Mouse (Mus musculus) heart, postnatal 0 days (tissue): ENCODE data around the gene Gm1113.

Experiments
- CTCF ChIP-seq: IDR thresholded peaks from 2 replicates; pipeline ENCODE4 v1.5.1; 2016; ENCODE audit warnings: antibody characterized with exemption, control low read depth, low read depth
- EP300 ChIP-seq: IDR thresholded peaks from 2 replicates; pipeline ENCODE4 v1.6.1; 2016; ENCODE audit warnings: antibody characterized with exemption, low read depth

- no peak for TF ChIP-seq EP300
- TF ChIP-seq CTCF = no peak
Measured at GRCm38 (mm10) chr9:35491109-35491866, 26.8 kb downstream of the Gm1113 start.
